Mouse (Mus musculus): ENCODE measurements around the gene Mrpl36.

Mrpl36 gene

DNA sequence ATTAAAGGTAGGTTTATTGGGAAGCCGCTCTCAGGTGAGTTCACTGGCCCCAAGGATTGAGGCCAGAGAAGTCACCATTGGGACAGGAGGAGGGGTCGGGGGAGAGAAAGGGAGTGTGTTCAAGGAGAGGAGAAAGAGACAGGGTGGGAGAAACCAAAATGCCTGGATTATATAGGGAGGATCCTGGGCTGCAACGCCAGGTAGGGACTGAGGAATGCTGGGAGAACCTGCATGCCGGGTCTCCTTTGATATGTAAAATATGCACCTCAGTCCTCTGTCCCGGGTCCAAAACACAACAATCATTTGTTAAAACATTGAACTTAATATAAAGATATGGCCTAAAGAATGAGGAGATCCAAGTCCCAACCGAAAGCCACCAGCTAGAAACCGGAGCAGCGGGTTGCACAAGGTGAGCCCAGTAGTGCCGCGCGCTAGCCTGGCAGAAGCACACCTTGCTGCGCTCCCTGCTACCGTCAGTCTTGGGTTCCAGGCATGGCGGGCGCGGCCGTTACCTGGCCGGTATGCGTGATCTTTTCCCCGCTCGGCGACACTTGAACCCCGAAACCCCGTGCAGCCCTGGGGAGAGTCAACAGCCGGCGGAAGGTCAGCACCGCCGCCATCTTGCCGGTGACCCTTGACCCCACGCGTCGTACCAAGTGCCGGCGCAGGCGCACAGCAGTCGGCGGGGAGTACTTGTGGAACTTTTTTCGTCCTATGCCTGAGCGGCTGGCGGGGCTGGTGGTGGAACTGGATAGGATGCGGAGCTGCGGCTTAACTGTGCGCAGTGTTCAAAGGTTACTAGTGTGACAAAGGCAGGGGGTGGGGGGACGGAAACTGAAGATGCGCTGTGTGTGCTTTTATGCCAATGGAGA, at the start of gene Mrpl36, which contains the start of gene Ndufs6:
Gene Mrpl36, plus strand, starts transcription at position 687 of the 872 bp plus-strand sequence.
Gene Ndufs6, minus strand, starts transcription at position 716 of the 872 bp plus-strand sequence.
- DNase-seq (ENCODE audit: low read depth), result peak; percentile 96

DNA sequence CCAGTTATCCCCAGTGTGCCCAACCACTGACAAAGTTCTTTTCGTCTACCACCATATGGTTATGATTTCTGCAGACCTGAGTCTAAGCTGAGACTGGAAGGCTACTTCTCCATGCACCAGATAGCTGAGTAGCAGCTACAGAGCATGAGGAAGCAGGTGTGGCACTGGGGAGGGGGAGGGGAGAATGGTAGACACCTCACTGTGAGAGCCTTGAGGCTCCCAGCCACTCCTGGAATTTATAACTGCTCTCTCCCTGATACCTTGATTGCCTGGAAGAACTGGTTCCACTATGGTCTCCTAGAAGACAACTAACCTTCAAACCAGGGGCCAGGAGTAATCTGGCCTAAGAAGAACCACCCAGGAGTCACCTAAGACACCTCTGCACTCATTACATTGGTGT, 49.1 kb upstream of the Mrpl36 start:
- no peak for DNase-seq (ENCODE audit: low read depth)

DNA sequence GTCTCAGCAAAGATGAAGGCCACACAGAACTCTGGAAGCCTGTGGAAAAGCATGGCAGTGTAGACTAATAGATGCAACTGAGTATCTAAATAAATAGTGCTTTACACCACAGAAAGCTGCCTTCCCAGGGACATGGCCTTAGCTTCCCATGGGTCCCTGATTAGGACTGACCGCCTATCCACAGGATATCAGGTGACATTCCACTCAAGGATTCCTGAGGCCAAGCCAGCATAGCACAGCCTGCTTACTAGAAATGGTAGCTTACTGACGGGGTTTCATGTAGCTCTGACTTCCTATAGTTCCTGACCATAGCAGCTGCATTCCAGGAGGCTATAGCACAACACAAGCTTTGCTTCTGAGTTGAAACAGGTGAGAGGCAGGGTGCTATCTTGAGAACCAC, 45.9 kb upstream of the Mrpl36 start:
- DNase-seq (ENCODE audit: low read depth), result no peak

GRCm38 (mm10) chr13:73283534-73283933, 44.8 kb upstream of the Mrpl36 start:
- DNase-seq (ENCODE audit: low read depth), result no peak

- DNase-seq (ENCODE audit: low read depth), result no peak
These were observed 38.1 kb upstream of the Mrpl36 start for GRCm38 (mm10) chr13:73290206-73290605.

DNA sequence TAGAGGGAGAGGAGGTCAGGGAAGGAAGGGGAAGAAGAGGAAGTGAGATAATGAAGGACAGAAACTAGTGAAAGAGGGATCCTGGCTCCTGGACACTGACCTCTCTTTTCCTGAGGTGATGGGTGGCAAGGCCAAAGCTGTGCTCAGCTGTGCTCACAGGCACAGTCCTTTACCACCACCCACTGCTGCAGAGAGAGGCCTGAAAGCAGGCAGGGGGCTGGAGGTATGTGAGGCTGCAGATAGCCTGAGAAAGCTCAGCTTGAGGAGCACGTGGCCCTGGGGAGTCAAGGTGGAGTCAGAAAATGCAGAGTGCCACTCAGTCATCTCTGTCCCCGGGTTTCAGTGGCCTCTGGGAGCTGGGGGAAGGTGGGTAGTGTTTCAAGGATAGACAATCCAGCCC, 37.2 kb upstream of the Mrpl36 start:
- no peak for DNase-seq (ENCODE audit: low read depth)

DNA sequence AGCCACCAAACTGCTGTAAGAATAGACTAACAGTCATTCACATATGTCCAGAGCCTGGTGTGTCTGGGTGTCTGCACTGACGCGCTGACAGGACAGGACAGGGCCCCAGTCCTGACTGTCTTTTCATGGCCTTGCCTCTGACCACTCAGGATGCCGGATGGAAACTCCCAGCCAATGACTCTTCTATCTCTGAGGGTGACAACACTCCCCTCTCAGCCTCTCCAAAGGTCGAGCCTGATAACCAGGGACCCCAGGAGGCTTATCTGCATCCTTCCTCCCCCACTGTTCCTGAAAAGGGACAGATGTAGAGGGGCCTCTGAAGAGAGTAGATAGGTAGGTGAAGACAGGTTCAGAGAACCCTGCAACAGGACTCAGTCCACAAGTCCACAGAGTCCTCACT, 29.6 kb upstream of the Mrpl36 start:
- DNase-seq (ENCODE audit: low read depth), result no peak

- DNase-seq (ENCODE audit: low read depth), result no peak
These were observed 29.0 kb upstream of the Mrpl36 start for GRCm38 (mm10) chr13:73299322-73299721.

- DNase-seq (ENCODE audit: low read depth), result no peak
These were observed 23.6 kb upstream of the Mrpl36 start for GRCm38 (mm10) chr13:73304729-73305128.

GRCm38 (mm10) chr13:73305398-73306084, 22.8 kb upstream of the Mrpl36 start:
- peak; percentile 15 for DNase-seq (ENCODE audit: low read depth)

DNA sequence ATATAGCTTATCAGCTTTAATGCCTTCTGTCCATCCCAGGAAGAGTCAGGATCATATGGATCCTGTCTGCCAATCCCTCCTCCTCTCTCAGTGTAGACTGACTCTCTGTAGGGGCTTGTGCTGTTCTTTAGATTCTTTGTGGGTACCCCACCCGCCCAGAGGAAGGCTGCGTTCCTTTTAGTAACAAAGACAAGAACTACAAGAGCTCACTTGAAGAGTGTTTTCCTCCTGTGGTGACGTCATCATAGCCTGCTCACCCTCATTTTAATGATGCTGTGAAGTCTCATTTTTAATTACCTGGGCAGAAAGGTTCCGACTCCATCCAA, 22.3 kb upstream of the Mrpl36 start:
- DNase-seq (ENCODE audit: low read depth), result no peak

- no peak for DNase-seq (ENCODE audit: low read depth)
These were observed 21.9 kb upstream of the Mrpl36 start for GRCm38 (mm10) chr13:73306430-73306829.

GRCm38 (mm10) chr13:73310183-73310929, 18.0 kb upstream of the Mrpl36 start:
- peak; percentile 41 for DNase-seq (ENCODE audit: low read depth)

GRCm38 (mm10) chr13:73320048-73320447, 8.3 kb upstream of the Mrpl36 start:
- DNase-seq (ENCODE audit: low read depth), result no peak

DNA sequence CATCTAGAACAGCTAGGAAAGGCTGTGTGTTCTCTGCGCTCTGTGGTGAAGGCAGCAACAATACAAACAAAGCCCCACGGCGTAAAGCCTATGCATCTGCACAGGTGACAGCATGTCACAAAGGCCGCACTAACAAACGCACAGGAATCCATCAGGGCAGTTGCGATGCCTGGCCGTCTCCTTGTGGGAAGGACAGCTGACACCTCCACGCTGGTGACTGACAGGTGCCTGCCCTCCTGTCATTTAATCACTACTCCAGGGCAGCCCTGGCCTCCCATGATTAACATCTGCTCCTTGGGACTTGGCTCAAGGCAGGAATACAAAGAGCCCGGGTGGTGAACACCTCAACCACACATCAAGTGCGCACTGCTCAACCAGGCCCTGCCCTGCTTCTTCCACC, 5.7 kb upstream of the Mrpl36 start:
- DNase-seq (ENCODE audit: low read depth), result no peak

DNA sequence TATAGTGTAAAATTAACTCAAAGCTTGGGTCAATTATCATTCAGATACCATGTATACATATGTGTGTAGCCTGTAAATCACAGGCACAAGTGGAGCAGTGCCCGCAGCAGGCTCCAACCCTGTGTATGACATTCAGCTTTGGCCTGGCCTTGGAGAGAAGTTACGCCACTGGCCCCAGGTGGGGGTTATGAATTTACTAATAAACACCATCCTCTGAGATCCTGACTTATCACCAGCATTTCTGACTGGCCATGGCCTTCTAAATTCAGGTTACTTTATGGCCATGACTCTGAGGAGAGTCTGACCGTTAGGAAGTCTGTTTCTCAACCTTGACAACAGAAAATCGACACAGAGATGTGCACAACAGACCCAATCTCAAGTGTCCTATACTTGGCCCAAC, 4.9 kb upstream of the Mrpl36 start:
- DNase-seq (ENCODE audit: low read depth), result no peak

DNA sequence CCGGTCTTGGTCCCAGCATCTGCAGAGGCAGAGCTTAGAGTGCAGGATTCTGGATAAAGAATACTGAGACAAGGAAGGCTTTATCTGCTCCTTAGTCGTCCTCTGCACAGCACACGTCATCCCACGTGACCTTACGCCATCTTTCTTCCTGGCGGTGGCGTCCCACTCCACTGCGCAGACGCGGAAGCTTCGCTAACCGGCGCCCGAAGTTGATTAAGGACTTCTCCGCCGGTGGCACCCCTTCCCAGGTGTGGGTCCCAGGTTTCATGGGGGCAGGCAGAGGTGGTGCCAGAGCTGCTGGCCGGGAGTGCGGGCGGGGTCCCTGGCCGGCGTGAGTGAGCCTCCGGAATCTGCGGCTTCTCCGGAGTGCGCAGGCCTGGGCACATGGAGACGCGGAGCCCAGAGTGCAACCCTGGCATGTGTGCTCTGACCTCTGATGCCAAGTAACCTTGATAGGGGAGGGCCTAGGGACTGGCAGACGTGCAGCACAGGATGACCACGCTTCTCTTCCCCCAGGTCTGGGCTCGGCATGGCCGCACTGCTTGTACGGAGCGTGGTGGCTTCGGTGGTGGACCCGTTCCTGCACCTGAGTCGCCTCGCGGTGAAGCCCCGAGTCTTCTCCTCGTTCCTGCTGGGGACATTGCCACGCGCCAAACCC, 2.7 kb downstream of the Mrpl36 start:
- peak; percentile 92 for DNase-seq (ENCODE audit: low read depth)

GRCm38 (mm10) chr13:73331736-73332135, 3.4 kb downstream of the Mrpl36 start:
- DNase-seq (ENCODE audit: low read depth), result no peak

DNA sequence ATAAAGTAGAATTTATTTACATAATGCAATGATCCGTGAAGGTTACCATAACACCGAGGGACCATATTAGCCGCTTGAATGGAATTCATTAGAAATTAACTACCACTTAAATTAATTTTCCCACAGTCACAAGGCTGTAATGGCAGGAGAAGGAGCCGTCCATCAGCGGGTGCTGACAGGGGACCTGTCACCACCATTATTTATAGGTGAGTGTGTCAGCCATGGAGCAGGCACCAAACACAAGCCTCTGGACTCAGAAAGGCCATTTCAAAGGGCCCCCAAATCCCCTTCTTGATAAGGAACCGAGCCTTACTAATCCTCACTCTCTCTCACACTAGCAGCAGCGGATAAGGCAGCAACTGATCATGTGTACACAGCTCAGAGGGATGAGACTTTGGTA, 8.4 kb downstream of the Mrpl36 start:
- DNase-seq (ENCODE audit: low read depth), result no peak

DNA sequence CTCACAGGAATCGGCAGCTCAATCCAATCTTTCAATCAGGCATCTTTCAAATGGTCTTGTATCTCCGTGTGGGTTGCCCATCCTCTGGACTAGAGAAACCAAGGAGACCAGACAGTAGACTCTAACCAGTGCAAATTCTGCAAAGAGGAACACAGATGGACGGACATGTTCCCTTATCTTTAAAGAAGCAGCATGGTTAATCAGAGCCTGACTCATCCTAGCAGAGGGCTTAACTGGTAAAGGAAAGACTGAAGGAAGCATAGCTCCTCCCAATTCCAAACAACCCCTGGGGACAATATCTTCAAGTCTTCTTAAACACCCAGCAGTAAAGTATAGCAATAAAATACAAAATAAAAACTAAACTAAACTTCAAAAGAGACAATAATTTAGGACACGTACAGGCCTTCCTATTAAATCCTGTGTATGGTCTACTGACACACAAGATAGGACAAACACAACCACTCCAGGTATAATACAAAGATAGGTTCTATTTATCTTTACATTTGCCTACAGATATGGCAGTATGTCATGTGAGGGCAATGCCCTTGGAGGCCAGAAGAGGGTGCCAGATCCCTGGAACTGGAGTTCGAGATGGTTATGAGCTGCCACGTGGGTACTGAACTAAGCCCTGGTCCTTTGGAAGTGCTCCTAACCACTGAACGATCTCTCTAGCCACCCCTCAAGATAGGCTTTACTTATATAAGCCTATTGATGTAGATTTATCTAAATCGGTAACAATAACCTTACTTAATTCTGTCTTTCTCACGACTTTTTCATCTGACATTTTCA, 17.0 kb downstream of the Mrpl36 start:
- DNase-seq (ENCODE audit: low read depth), result peak; percentile 65

DNA sequence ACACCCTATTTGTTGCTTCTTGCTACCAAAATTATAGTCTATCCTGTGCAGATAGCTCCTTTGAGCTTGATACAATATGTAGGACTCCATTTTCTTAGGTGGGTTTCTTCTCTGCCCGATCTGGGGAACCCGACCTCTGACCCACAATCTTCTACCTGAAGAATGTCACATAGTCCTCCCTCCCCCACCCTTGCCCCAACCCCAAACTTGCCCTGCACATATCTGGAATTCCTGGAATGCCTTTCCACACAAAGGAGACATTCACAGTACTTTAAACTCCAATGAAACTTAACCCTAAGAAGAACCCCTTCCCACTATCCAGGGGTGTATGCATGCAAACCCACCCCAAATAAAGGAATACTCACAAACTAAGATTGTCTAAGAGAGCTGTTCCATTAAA, 17.8 kb downstream of the Mrpl36 start:
- no peak for DNase-seq (ENCODE audit: low read depth)
